Mouse (Mus musculus): Measurements from ENCODE around the gene Vmp1.

Vmp1 gene

GRCm38 (mm10) chr11:86583990-86584897 lies 99.4 kb downstream of the Vmp1 start:
- no peak for DNase-seq

DNA sequence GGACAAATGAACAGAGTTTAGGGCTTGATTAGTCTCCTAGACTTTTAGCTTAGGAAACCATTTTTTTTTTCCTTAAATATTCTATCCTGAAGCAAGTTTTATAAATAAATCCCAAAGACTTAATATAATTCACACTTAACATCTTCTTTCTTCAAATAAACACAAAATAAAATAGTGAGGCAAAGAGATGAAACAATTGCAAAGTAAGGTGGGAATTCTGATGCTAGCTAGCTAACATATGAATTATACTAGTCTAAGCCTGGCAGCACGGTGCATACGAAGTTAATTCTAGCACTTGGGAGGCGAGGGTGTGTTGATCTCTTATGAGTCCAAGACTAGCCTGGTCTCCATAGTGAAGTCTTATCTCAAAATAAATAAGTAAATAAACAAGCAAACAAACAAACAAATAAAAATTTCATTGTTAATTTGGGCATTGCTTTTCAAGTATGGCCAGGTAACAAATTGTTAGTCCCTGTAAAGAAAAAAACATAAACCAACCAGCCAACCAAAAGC lies 100.3 kb downstream of the Vmp1 start:
- DNase-seq = no peak

GRCm38 (mm10) chr11:86582543-86583260 lies 100.9 kb downstream of the Vmp1 start:
- DNase-seq = no peak

DNA sequence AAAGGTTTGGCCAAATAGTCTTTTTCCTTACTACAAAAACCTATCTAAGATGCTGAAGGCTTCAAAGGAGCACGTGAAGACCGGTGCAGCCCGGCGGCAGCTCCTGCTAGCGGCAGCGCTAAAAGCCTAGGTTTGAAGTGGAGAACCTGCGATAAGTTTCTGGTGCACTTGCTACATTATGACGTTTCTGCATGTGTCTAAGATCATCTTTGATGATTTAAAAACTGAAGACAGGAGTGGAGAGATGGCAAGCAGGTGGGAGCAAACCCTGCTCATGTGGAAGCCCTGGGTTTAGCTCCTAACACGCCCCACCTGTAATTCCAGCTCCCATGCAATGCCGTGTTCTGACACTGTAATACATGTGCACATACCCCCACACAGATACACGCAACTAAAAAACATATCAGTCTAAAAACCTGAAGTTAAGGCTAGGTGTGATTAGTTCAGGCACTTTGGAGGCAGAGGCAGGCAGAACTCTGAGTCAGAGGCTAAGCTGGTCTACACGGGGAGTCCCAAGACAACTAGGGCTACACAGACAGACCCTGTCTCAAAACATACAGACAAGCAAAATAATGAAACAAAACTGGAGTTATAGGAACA lies 101.6 kb downstream of the Vmp1 start:
- peak; percentile 24 for DNase-seq

GRCm38 (mm10) chr11:86581250-86581753 lies 102.3 kb downstream of the Vmp1 start:
- DNase-seq = peak; percentile 70

- DNase-seq = peak; percentile 73
These were observed 103.1 kb downstream of the Vmp1 start for GRCm38 (mm10) chr11:86580319-86581113.

DNA sequence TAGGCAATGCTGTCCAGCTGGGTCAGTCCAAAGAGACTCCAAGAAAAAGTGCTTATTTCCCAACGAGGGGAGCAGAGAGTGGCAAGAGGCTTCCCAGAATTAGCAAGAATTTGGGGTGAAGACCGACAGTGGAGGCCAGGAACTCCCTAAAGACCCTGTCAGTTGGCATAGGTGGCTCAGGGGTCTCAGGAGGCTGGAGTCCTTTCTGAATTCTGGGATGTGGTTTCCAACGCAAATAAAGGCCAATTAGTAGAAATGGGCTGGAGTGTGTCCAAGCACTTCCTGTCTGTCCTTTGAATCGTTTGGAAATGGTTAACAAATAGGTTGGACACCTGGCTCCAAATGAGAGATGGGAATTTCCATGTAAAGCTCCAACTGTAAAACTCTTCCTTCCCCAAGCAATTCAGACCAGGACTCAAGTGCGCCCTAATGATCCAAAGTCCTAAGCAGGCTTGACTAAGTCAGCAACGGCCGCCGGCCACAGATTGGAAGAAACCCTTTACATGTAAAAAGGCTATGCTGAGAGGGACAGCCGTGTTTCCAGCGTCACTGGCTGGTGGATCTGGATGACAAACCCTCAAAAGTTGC lies 103.8 kb downstream of the Vmp1 start:
- DNase-seq = peak; percentile 67

DNA sequence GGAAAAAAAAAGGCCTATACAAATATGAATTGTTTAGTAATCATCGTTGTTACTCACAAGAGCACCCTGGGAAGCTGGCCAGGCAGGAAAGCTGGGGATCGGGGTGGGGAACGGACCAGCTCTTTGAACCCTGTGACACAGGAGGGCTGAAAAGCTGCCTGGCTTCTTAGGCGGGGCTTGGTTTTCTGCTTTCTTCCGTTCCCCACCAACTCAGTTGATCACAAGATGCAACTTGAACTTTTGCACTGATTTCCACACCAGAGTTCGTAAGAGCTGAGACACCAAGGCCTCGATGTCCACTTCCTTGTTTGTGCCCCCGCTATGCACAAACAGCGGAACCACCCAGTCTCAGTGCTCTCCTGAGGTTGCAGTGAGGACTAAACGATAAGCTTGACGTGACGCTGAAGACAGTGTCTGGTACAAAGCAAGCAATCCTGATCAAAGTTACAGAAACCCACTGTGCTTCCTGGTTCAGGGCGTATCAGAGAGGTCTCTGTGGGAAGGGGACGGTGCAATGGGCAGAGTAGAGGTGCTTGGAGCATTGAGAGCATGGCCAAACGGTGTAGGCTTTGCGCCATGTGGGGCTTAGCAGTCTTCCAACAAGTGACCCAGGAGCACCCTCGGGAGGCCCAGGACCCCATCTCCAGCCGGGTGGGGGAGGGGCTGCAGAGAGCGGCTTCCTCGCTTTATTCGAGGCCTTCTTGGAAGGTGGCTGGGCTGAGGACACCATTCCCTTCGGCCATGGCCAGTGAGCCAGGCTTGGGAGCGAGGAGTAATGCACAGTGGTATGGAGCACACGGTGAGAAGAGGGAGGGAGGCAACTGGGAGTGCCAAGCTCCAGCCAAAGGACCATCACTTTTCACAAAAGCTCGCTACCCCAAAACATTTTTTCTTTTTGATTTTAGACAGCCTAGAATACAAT lies 104.6 kb downstream of the Vmp1 start:
- DNase-seq = peak; percentile 67

DNA sequence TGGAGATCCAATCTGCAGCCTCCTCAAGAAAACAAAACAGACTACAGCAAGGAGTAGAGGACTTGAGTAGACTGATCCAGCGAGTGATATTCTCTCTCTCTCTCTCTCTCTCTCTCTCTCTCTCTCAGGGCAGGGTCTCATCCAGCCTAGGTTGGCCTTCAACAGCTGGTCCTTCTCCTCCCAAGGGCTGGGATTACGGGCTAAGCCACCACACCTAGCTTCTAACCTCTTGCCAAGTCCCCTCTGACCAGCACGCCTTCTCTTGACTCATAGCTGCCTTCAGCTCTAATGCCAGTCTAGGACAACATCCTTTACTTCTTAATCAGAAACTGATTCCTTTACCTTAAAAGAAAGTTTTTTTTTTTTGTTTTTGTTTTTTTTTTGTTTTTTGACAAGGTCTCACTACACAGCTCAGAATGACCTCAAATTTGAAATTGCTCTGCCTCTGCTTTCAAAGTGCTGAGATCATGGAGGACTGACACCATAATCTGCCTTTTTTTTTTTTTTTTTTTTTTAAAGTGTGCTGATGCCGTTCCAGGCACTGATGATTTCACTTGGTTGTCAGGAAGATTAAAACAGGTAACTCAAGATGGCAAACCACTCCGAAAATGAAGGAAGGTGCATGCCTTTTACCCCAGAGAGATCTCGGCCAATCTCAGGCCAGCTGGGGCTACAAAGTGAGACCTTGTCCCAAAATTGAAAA lies 105.4 kb downstream of the Vmp1 start:
- DNase-seq = no peak

DNA sequence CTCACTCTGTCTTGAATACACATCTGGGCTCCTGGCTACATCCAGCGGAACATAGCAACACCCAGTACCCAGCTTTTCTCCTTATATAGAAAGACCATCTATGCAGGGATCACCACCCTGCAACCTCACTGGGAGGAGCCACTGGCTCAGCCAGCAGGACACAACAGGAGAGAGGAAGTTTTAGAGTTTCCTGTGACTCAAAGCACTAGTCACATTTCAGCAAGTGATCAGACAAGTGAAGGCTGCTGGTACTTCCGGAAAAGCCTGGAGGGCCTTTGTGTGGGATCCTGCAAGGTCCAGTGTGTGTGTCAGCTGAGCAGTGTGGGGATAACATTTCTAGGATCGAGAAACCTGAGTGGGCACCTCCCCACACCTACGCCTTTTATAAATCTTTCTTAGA lies 106.4 kb downstream of the Vmp1 start:
- peak; percentile 28 for DNase-seq

GRCm38 (mm10) chr11:86575632-86576378 lies 107.8 kb downstream of the Vmp1 start:
- no peak for DNase-seq

GRCm38 (mm10) chr11:86574408-86574807 lies 109.2 kb downstream of the Vmp1 start:
- DNase-seq = no peak

DNA sequence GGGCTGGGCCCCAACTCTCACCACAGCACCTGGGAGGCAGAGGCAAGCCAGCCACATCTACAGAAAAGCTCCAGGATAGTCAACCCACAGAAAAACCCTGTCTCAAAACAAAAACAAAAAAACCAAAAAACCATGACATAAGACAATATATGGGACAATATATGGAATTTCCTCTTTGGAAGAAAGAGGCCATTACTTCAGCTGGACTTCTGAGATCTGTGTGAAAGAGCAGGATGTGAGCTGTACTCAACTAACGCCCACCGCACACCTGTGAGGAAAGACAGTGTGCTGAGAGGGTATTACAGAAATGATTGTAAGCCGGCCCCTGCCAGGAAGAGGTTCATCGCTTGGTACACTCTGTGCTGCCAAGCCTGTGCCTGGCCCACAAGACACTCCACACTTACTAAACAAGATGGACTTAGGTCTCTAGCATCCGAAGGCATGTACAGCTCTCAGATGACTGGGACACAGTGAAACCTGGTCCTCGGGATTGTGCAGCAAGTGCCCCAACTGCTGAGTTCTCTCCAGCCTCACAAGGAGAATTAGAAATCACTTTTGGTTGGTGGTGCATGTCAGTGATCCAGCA lies 109.9 kb downstream of the Vmp1 start:
- peak; percentile 64 for DNase-seq

DNA sequence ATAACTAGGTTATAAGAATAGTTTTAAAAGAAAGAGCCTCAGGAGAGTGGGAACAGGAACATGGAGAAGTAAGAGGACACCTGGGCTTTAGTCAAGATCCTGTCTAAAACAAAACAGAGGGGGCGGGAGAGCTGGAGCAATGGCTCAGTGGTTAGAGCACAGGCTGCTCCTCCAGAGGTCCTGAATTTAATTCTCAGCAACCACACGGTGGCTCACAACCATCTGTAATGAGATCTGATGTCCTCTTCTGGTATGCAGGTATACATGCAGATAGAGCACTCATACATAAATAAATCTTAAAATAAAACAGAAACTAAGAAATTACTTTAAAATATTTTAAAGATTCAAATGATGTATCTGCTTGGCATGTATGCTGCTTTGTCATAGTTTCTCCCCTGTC lies 111.0 kb downstream of the Vmp1 start:
- DNase-seq = no peak

DNA sequence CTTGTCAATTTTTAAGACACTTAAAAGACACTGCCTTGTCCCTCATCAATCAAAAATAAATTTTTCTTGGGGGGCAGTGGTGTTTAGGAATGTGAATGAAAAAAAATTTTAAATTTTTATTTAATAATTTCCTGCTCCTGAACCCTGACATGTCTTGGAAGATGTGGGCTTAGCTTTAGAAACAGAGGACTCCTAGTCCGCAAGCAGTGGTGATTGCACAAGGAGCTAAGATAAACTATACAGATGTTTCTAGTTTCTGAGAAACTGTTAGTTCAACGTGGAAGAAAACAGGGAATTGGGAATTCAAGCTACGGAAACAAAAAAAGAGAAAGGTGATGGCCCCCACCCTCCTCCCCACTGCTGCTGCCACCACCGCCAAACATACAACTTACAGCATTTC lies 111.8 kb downstream of the Vmp1 start:
- no peak for DNase-seq

DNA sequence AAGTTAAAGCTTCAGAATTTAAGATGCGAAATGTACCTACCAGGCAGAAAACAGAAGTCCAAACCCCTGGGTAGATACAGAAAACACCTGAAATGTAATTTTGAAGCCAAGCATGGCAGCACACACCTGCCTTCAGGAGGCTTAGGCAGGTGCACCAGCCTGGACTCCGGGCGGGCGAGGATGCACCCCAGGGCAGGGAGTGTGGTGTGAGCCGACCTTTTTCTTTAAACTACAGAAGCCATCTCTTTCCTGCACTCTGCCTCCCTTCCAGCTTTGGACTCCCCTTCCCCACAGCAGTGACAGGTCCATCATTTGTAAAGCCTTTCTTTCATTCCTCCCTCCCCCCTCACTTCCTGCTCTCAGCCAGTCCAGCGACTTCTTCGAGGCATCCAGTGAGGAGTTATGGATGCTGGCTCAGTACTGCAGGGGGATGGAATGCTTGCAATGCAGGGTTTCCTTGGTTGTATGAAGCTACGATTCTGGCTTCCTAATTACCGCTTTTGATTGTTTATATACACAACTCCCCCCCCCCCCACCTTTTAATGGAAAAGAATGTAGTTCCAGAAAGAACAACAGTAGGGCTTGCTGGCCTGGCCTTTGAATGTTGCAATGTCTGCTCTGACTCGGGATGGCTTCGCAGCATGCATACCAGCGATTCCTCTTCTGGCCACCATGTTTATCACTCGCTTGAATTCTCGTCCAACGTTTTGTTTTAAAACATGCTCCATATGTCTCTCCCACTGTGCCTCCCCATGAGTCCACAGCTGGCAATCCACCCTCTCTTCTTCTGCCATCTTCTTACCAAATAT lies 112.4 kb downstream of the Vmp1 start:
- DNase-seq = no peak

GRCm38 (mm10) chr11:86570261-86570746 lies 113.3 kb downstream of the Vmp1 start:
- peak; percentile 32 for DNase-seq

- peak; percentile 33 for DNase-seq
These were observed 115.2 kb downstream of the Vmp1 start for GRCm38 (mm10) chr11:86568425-86568824.

Data from kidney, adult 18-20 months (tissue).